Mouse (Mus musculus) mature B cell (primary cell): ENCODE data around the gene Gm5926.
"Not testable (repeated sequence)": the region's sequence is repeated elsewhere in the genome, so short reads cannot be mapped to it uniquely, and the experiment has no call there.

ENCODE experiments used
- in situ Hi-C: fragments of 300-500 bp; cut with MboI; formaldehyde crosslinking; loops from 2 replicates; pipeline ENCODE4 v1.14.3; 2019

Gm5926 gene

GRCm38 (mm10) chrX:32650416-32650815 is at the start of gene Gm5926:
Gene Gm5926, plus strand, starts transcription at chrX:32650716.
- in situ Hi-C loops = not testable (repeated sequence)

- in situ Hi-C loops = not testable (repeated sequence)
These were observed 49.5 kb upstream of the Gm5926 start for GRCm38 (mm10) chrX:32601008-32601407.

GRCm38 (mm10) chrX:32601425-32601824 is 49.1 kb upstream of the Gm5926 start:
- in situ Hi-C loops = not testable (repeated sequence)
